Comparison of ENCODE assay signal across 13 mouse cellular contexts in genomic region chr9:77494307-77494706, GRCm38 (mm10).
"Had no signal": no experiment of that assay in that cellular context is flagged by ENCODE, and none has a peak within 500 bp of the region (broad histone marks: within the 10 kb centered on the region; RNA-seq: fewer than 3 reads in every experiment).

No protein-coding gene starts in this region.

- H3K36me3 ChIP-seq: limb, embryonic 10.5 days; liver, embryonic 13.5 days; midbrain, embryonic 15.5 days; neural tube, embryonic 12.5 days had no signal

- H3K9me3 ChIP-seq: limb, embryonic 10.5 days; liver, embryonic 13.5 days; midbrain, embryonic 15.5 days; neural tube, embryonic 12.5 days had no signal

- H3K4me3 ChIP-seq: left cerebral cortex, adult 2 months; limb, embryonic 10.5 days; liver, embryonic 13.5 days; midbrain, embryonic 15.5 days; neural tube, embryonic 12.5 days had no signal

- H3K9ac ChIP-seq: liver, embryonic 13.5 days; midbrain, embryonic 15.5 days; neural tube, embryonic 12.5 days had no signal

- ATAC-seq: lung, postnatal 0 days; midbrain, embryonic 15.5 days had no signal

- H3K27me3 ChIP-seq: liver, embryonic 13.5 days; neural tube, embryonic 12.5 days had no signal

- H3K4me2 ChIP-seq: liver, embryonic 13.5 days; midbrain, embryonic 11.5 days; midbrain, embryonic 15.5 days; neural tube, embryonic 12.5 days had no signal

- H3K27ac ChIP-seq: left cerebral cortex, adult 2 months; limb, embryonic 10.5 days; liver, embryonic 13.5 days; midbrain, embryonic 15.5 days; neural tube, embryonic 12.5 days; stomach, postnatal 0 days had no signal

- DNase-seq: kidney, postnatal 25 days; liver, embryonic 13.5 days; lung, adult 2 months; lung, postnatal 36 days; thymus, adult 2 months; thymus, postnatal 36 days had no signal
